Mouse (Mus musculus) limb, embryonic 13.5 days (tissue): ENCODE measurements around the gene Gtf2h5. TPM values are rescaled to one million over a fixed set of nuclear protein-coding genes. Genes with fewer than 3 reads are reported as not detected.
A peak's percentile ranks its signal among the peaks of the same experiment; 100 is the strongest.

Experiments used
- ATAC-seq: fragments of 200-750 bp; cut with Nextera tagmentation; 2 replicates; pipeline ENCODE4 v1.8.0; 2017; ENCODE audit warnings: low read depth, moderate number of reproducible peaks, moderate TSS enrichment; ENCODE audit not compliant: low FRiP score
- H3K27ac ChIP-seq: fragments of 300-500 bp; sonication (generic); 2 replicates; pipeline ENCODE4 v1.5.1; 2015; ENCODE audit warnings: inconsistent platforms, mild to moderate bottlenecking, moderate library complexity
- H3K27me3 ChIP-seq: fragments of 300-500 bp; sonication (generic); 2 replicates; pipeline ENCODE4 v1.6.1; 2015; ENCODE audit warnings: mild to moderate bottlenecking, inconsistent platforms
- H3K36me3 ChIP-seq: fragments of 300-500 bp; sonication (generic); 2 replicates; pipeline ENCODE4 v1.6.1; 2015; ENCODE audit warnings: inconsistent platforms, mild to moderate bottlenecking, moderate library complexity
- H3K4me1 ChIP-seq: fragments of 300-500 bp; sonication (generic); 2 replicates; pipeline ENCODE4 v1.6.1; 2015; ENCODE audit warnings: inconsistent platforms
- H3K4me2 ChIP-seq: fragments of 300-500 bp; sonication (generic); replicated peaks from 2 replicates; pipeline ENCODE4 v1.6.1; 2015; ENCODE audit warnings: inconsistent platforms, mild to moderate bottlenecking, moderate library complexity
- H3K4me3 ChIP-seq: fragments of 300-500 bp; sonication (generic); 2 replicates; pipeline ENCODE4 v1.5.1; 2015; ENCODE audit warnings: moderate library complexity, mild to moderate bottlenecking, inconsistent platforms
- H3K9ac ChIP-seq: fragments of 300-500 bp; sonication (generic); 2 replicates; pipeline ENCODE4 v1.6.1; 2015; ENCODE audit warnings: mild to moderate bottlenecking, inconsistent platforms
- H3K9me3 ChIP-seq: fragments of 300-500 bp; sonication (generic); 2 replicates; pipeline ENCODE4 v1.6.1; 2016; ENCODE audit warnings: inconsistent platforms
- WGBS: fragments of 180-500 bp; shearing (Covaris S2); methylation state at CpG from one replicate; pipeline ENCODE4 v1.1.7; 2015; 5-methylcytosine and 5-hydroxymethylcytosine counted together
- microRNA-seq: library from miRNA; unstranded; fragments of <30 nt; microRNA quantifications from one replicate; pipeline ENCODE4, GENCODE M21; 2016
- polyA plus RNA-seq: library from polyadenylated mRNA; unstranded; fragments of >200 nt; fragmentation: Nextera tagmentation; extraction: Ambion mirVana; gene quantifications from 2 replicates; pipeline ENCODE4 v1.2.1, GENCODE M21; 2015

Gtf2h5 gene
- polyA plus RNA-seq, 1 experiment from 2014 or later, result 175 TPM

DNA sequence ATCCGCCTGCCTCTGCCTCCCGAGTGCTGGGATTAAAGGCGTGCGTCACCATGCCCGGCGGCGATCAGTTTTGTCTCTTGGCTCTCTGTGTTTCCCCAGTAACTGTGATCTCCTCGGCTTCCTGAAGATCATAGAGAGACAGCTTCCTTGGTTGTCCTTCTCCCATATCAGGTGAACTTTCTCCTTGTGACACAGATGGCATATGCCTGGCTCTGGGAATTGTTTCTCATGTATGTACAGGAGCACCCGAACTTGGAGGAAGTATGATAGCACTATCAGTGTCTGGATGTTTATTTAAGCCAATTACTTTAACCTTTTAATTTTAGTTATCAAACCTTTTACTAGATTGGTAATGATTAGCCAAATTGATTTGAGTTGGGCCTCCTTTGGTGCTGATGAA, 35.5 kb downstream of the Gtf2h5 start:
- peaks cover 40% of the 10 kb centered on the region for H3K36me3 ChIP-seq
- H3K4me1 ChIP-seq, result peaks cover 13% of the 10 kb centered on the region
- no peak overlapping the region for H3K9ac ChIP-seq
- H3K4me3 ChIP-seq, result no peak overlapping the region
- H3K9me3 ChIP-seq, result no peaks in the 10 kb centered on the region
- no peak overlapping the region for H3K4me2 ChIP-seq
- H3K27me3 ChIP-seq, result no peaks in the 10 kb centered on the region
- H3K27ac ChIP-seq, result no peak overlapping the region
- no peak for ATAC-seq
- 94% methylated on average over 9 of the region's 9 CpGs for WGBS

DNA sequence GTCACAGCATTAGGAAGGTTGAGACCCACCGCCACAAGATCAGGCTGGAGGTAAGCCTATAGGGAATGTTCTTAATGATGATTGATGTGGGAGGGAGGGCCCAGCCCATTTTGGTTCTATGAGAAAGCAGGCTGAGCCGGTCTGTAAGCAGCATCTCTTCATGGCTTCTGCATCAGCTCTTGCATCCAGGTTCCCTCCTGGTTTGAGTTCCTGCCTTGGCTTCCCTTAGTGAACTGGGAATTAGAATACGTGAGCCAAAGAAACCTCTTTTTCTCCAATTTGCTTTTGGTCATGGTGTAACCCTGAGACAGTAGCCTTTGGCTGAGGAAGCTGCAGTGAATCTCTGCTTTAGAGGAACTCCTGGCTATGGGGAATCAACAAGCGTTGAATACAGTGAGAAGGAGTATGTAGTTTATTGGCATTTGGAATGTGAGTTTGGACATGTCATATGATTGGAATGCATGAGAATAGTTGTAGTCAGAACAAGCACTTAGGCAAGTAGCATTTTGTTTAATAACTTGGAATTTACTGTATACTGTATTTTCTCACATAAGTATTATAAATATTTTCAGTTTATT, 37.7 kb downstream of the Gtf2h5 start:
- peaks cover 37% of the 10 kb centered on the region for H3K36me3 ChIP-seq
- H3K4me2 ChIP-seq, result no peak overlapping the region
- H3K4me3 ChIP-seq, result no peak overlapping the region
- no peak for ATAC-seq
- H3K4me1 ChIP-seq, result peaks cover 13% of the 10 kb centered on the region
- no peaks in the 10 kb centered on the region for H3K9me3 ChIP-seq
- 70% methylated on average over 4 of the region's 4 CpGs for WGBS
- H3K27ac ChIP-seq, result no peak overlapping the region
- H3K27me3 ChIP-seq, result no peaks in the 10 kb centered on the region
- no peak overlapping the region for H3K9ac ChIP-seq

DNA sequence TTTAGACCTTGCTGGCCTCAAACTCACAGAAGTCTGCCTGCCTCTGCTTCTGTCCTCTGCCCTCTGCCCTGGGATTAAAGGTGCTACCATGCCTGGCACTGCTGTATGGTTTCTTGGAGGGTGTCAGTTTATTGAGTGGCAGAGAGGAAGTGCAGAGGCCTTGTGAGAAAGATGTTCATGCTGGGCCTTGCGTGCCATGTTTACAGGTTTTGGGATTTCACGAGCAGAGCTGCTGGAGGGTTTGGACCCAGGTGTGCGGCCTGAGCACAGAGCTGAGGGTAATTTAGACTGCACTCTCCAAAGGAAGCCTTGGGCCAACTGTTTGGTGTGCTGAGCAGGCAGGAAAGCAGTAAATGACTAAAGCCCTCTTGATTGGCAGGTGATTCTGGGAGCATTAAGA, 38.3 kb downstream of the Gtf2h5 start:
- Histone ChIP-seq H3K36me3 (peaks cover 43% of the 10 kb centered on the region), H3K27ac (0 out of 2 replicates have a peak overlapping the region, but pooled peaks have one; percentile 28), H3K9ac (no peak overlapping the region), H3K4me1 (peaks cover 13% of the 10 kb centered on the region), H3K9me3 (no peaks in the 10 kb centered on the region), H3K4me2 (no peak overlapping the region), H3K27me3 (no peaks in the 10 kb centered on the region), H3K4me3 (no peak overlapping the region)
- ATAC-seq, result no peak
- 30% methylated on average over 3 of the region's 3 CpGs for WGBS

GRCm38 (mm10) chr17:6118861-6119260, 39.3 kb downstream of the Gtf2h5 start:
- no peak overlapping the region for H3K4me3 ChIP-seq
- H3K4me2 ChIP-seq, result no peak overlapping the region
- peaks cover 47% of the 10 kb centered on the region for H3K36me3 ChIP-seq
- 90% methylated on average over 4 of the region's 4 CpGs for WGBS
- H3K4me1 ChIP-seq, result peaks cover 13% of the 10 kb centered on the region
- no peak overlapping the region for H3K9ac ChIP-seq
- no peaks in the 10 kb centered on the region for H3K27me3 ChIP-seq
- ATAC-seq, result no peak
- no peaks in the 10 kb centered on the region for H3K9me3 ChIP-seq
- H3K27ac ChIP-seq, result no peak overlapping the region

DNA sequence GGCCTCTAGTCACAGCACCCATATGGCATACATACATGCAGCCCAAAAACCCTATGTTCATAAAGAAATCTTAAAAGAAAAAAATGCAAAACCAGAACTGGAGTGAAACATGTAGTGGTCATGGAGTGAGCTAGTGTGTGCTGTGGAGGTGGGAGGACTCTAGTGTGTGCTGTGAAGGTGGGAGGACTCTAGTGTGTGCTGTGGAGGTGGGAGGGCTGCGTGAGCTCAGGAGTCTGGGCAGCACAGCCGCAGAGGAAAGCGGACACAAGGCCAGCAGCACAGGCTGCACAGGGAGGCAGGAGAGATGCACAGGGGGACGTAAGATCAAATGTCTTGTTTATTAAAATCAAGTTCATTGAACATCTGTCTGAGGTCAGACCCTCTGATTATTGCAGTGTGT, 44.2 kb downstream of the Gtf2h5 start:
- H3K9me3 ChIP-seq, result no peaks in the 10 kb centered on the region
- no peak overlapping the region for H3K4me2 ChIP-seq
- no peaks in the 10 kb centered on the region for H3K27me3 ChIP-seq
- peaks cover 42% of the 10 kb centered on the region for H3K36me3 ChIP-seq
- H3K4me3 ChIP-seq, result no peak overlapping the region
- no peak overlapping the region for H3K9ac ChIP-seq
- ATAC-seq, result no peak
- 88% methylated on average over 4 of the region's 4 CpGs for WGBS
- no peak overlapping the region for H3K27ac ChIP-seq
- 0 out of 2 replicates have a peak, but pooled peaks cover 3% of the 10 kb centered on the region for H3K4me1 ChIP-seq

- 91% methylated on average over 3 of the region's 3 CpGs for WGBS
- Histone ChIP-seq H3K27me3 (no peaks in the 10 kb centered on the region), H3K4me2 (no peak overlapping the region), H3K4me3 (no peak overlapping the region), H3K9me3 (no peaks in the 10 kb centered on the region), H3K27ac (no peak overlapping the region), H3K4me1 (no peaks in the 10 kb centered on the region), H3K9ac (no peak overlapping the region), H3K36me3 (peaks cover 37% of the 10 kb centered on the region)
- ATAC-seq, result no peak
Measured at GRCm38 (mm10) chr17:6125441-6125840, 45.9 kb downstream of the Gtf2h5 start.

- H3K9me3 ChIP-seq, result no peaks in the 10 kb centered on the region
- ATAC-seq, result no peak
- peaks cover 27% of the 10 kb centered on the region for H3K36me3 ChIP-seq
- H3K4me3 ChIP-seq, result no peak overlapping the region
- H3K27me3 ChIP-seq, result no peaks in the 10 kb centered on the region
- WGBS, result 47% methylated on average over 3 of the region's 3 CpGs
- no peaks in the 10 kb centered on the region for H3K4me1 ChIP-seq
- H3K4me2 ChIP-seq, result no peak overlapping the region
- no peak overlapping the region for H3K9ac ChIP-seq
- no peak overlapping the region for H3K27ac ChIP-seq
Measured at GRCm38 (mm10) chr17:6128039-6128438, 48.5 kb downstream of the Gtf2h5 start.

GRCm38 (mm10) chr17:6129361-6129760, 49.8 kb downstream of the Gtf2h5 start:
- WGBS, result 91% methylated on average over 4 of the region's 4 CpGs
- Histone ChIP-seq H3K27ac (no peak overlapping the region), H3K27me3 (no peaks in the 10 kb centered on the region), H3K36me3 (peaks cover 29% of the 10 kb centered on the region), H3K4me3 (no peak overlapping the region), H3K4me2 (no peak overlapping the region), H3K9me3 (no peaks in the 10 kb centered on the region), H3K4me1 (no peaks in the 10 kb centered on the region), H3K9ac (no peak overlapping the region)
- ATAC-seq, result no peak

DNA sequence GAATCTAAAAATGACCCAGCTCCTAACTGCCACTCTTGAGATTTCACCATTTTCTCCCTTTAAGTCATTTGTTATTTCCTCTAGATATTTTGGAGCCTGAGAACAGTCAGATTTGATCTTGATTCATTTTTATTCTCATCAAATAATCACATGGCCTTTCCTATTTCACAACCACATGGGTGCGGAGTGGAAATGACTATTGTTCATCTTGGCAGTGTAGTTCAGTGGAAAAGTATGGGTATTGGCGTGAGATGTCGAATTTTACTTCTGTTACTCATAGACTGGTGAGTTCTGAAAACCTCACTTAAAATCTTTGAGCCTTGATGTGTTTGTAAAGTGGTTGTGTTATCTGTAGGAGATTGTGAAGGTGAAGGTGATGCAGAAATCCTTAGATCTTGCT, 51.5 kb downstream of the Gtf2h5 start:
- 95% methylated on average over 3 of the region's 3 CpGs for WGBS
- H3K4me1 ChIP-seq, result no peaks in the 10 kb centered on the region
- no peak for ATAC-seq
- no peak overlapping the region for H3K4me3 ChIP-seq
- H3K27ac ChIP-seq, result no peak overlapping the region
- no peak overlapping the region for H3K9ac ChIP-seq
- H3K9me3 ChIP-seq, result no peaks in the 10 kb centered on the region
- no peaks in the 10 kb centered on the region for H3K27me3 ChIP-seq
- no peak overlapping the region for H3K4me2 ChIP-seq
- H3K36me3 ChIP-seq, result peaks cover 16% of the 10 kb centered on the region

Small RNA genes lying within 50 kb of the gene (microRNA-seq; reads per million reads assigned to microRNA genes)
- gene Gm22774, result not detected

Other genes starting within 250 kb of the Gtf2h5 start
- gene Snx9, start 238.5 kb upstream of the Gtf2h5 start, polyA plus RNA-seq, result 27.6 and 28.3 TPM in 2 replicates
- gene Synj2, start 138.5 kb upstream of the Gtf2h5 start, polyA plus RNA-seq, result 1.8 and 1.9 TPM in 2 replicates
- 6.8 and 7.7 TPM in 2 replicates for gene Serac1, start within 50 bp of the Gtf2h5 start, polyA plus RNA-seq
- gene Tulp4, start 26.7 kb downstream of the Gtf2h5 start, polyA plus RNA-seq, result 111 and 114 TPM in 2 replicates
- gene Tmem181a, start 177.1 kb downstream of the Gtf2h5 start, polyA plus RNA-seq, result 23.5 and 23.7 TPM in 2 replicates
- gene Dynlt1a, start 237.7 kb downstream of the Gtf2h5 start, polyA plus RNA-seq, result 18.0 and 20.8 TPM in 2 replicates